Mouse (Mus musculus) myocyte (in vitro differentiated cells): Measurements from ENCODE around the gene Cacna1a.

Experiments
- CEBPB ChIP-seq: IDR thresholded peaks from 2 replicates; pipeline ENCODE4 v1.6.1; 2011; ENCODE audit warnings: mild to moderate bottlenecking, moderate library complexity; ENCODE audit not compliant: poor library complexity, insufficient read depth, severe bottlenecking
- MAX ChIP-seq: IDR thresholded peaks from one replicate; pipeline ENCODE4 v1.6.1; 2011; ENCODE audit warnings: low read depth, mild to moderate bottlenecking, control low read depth
- MYOD1 ChIP-seq, 3 experiments: IDR thresholded peaks; one replicate each; pipeline ENCODE4 v1.6.1; 2011; ENCODE audit warnings: control low read depth in 2 of 3, low read depth in 2 of 3, mild to moderate bottlenecking in 2 of 3, moderate library complexity in 1 of 3; ENCODE audit not compliant: insufficient read length in 2 of 3, control insufficient read depth in 1 of 3
- MYOG ChIP-seq, 3 experiments: IDR thresholded peaks; one replicate each; pipeline ENCODE4 v1.6.1; 2011; ENCODE audit warnings: control low read depth in 2 of 3, low read depth in 2 of 3, mild to moderate bottlenecking in 2 of 3; ENCODE audit not compliant: insufficient read length in 2 of 3, control insufficient read depth in 1 of 3, insufficient read depth in 1 of 3
- POLR2A ChIP-seq: IDR thresholded peaks from one replicate; pipeline ENCODE4 v1.6.1; 2011; ENCODE audit warnings: low read depth, mild to moderate bottlenecking, control low read depth, moderate library complexity; ENCODE audit not compliant: insufficient read length
- POLR2AphosphoS2 ChIP-seq: IDR thresholded peaks from one replicate; pipeline ENCODE4 v1.6.1; 2011; ENCODE audit warnings: low read depth, control low read depth; ENCODE audit not compliant: insufficient read length
- REST ChIP-seq: IDR thresholded peaks from one replicate; pipeline ENCODE4 v1.6.1; 2011; ENCODE audit warnings: mild to moderate bottlenecking, control low read depth, moderate library complexity; ENCODE audit not compliant: insufficient read depth, insufficient read length
- SRF ChIP-seq: IDR thresholded peaks from one replicate; pipeline ENCODE4 v1.6.1; 2011; ENCODE audit warnings: low read depth; ENCODE audit not compliant: control insufficient read depth, insufficient read length
- TCF12 ChIP-seq: IDR thresholded peaks from one replicate; pipeline ENCODE4 v1.6.1; 2011; ENCODE audit warnings: mild to moderate bottlenecking, control low read depth; ENCODE audit not compliant: poor library complexity, insufficient read depth, severe bottlenecking
- TCF3 ChIP-seq: IDR thresholded peaks from one replicate; pipeline ENCODE4 v1.6.1; 2011; ENCODE audit warnings: low read depth, control low read depth; ENCODE audit not compliant: insufficient read length
- USF1 ChIP-seq: IDR thresholded peaks from one replicate; pipeline ENCODE4 v1.6.1; 2011; ENCODE audit warnings: low read depth, mild to moderate bottlenecking, control low read depth, moderate library complexity

DNA sequence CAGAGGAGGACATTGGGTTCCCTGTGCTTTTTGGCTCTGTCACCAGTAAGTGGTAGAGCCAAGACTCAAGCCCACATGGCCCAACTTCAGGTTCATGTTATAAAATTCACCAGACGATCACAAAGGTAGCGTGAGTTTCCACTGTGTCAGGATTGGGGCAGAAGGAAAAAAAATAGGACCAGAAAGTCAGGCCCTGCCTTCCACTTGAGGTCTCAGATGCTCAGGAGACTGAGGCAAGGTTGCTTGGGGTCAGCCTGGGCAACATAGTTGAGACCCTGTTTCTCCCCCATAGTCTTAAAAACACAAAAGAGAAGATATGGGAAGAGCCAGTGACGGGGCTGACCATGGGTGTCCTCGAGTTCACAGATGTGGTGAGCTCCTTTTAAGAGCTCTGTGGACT is 97.1 kb downstream of the Cacna1a start:
- TF ChIP-seq TCF3: no peak
- TF ChIP-seq POLR2A: no peak
- no peak for TF ChIP-seq POLR2AphosphoS2
- no peak for TF ChIP-seq REST
- no peak for TF ChIP-seq CEBPB
- TF ChIP-seq USF1: no peak
- TF ChIP-seq MAX: no peak
- TF ChIP-seq TCF12: no peak
- TF ChIP-seq MYOD1 (IDR thresholded peaks at IDR 0.05; ENCODE audit: control insufficient read depth in 1 of 3, insufficient read length in 2 of 3, low read depth in 2 of 3): no peak
- no peak for TF ChIP-seq MYOG (IDR thresholded peaks at IDR 0.05; ENCODE audit: control insufficient read depth in 1 of 3, insufficient read depth in 1 of 3, insufficient read length in 2 of 3, low read depth in 2 of 3)
- TF ChIP-seq SRF: no peak
